Mouse (Mus musculus): ENCODE data around the gene Tor2a. TPM values are rescaled to one million over a fixed set of nuclear protein-coding genes. Genes with fewer than 3 reads are reported as not detected.

Gene Tor2a
- polyA plus RNA-seq, 1 experiment from 2014 or later: 35.9 TPM

DNA sequence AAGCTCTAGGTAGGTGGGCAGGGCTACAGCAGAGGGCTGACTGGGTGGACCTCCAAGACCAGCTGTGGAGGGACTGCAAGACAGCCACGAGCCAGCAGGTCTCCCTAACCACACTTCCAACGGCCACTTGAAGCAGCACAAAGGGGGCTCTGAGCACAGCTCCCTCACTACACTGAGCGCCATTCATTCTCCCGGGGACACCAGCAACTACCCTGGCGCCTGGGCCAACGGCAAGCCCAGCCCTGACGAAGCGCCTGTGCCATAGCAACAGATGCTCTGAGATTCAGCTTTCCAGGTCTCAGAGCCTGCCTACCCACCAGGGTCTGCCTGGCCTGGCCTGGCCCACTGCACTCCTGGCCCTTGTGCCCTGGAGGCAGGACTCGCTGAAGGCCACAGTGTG is 38.3 kb upstream of the Tor2a start:
- Histone ChIP-seq H3K9me3 (replicated peaks) (no peaks in the 10 kb centered on the region), H3K4me2 (no peak overlapping the region), H3K9ac (no peak overlapping the region), H3K4me3 (no peak overlapping the region), H3K4me1 (peaks cover 46% of the 10 kb centered on the region), H3K27me3 (replicated peaks) (no peaks in the 10 kb centered on the region), H3K36me3 (no peaks in the 10 kb centered on the region), H3K27ac (no peak overlapping the region)
- no peak for ATAC-seq
- 55% methylated on average over 9 of the region's 9 CpGs for WGBS (ENCODE audit: insufficient replicate concordance)

GRCm38 (mm10) chr2:32720053-32720452 is 37.0 kb upstream of the Tor2a start:
- peaks cover 33% of the 10 kb centered on the region for H3K4me1 ChIP-seq
- H3K27me3 ChIP-seq (replicated peaks): no peaks in the 10 kb centered on the region
- H3K9me3 ChIP-seq (replicated peaks): no peaks in the 10 kb centered on the region
- no peak overlapping the region for H3K4me3 ChIP-seq
- H3K27ac ChIP-seq: no peak overlapping the region
- 83% methylated on average over 3 of the region's 3 CpGs for WGBS (ENCODE audit: insufficient replicate concordance)
- no peak for ATAC-seq
- H3K36me3 ChIP-seq: 0 out of 2 replicates have a peak, but pooled peaks cover 3% of the 10 kb centered on the region
- 0 out of 2 replicates have a peak overlapping the region, but pooled peaks have one; percentile 48 for H3K4me2 ChIP-seq
- no peak overlapping the region for H3K9ac ChIP-seq

DNA sequence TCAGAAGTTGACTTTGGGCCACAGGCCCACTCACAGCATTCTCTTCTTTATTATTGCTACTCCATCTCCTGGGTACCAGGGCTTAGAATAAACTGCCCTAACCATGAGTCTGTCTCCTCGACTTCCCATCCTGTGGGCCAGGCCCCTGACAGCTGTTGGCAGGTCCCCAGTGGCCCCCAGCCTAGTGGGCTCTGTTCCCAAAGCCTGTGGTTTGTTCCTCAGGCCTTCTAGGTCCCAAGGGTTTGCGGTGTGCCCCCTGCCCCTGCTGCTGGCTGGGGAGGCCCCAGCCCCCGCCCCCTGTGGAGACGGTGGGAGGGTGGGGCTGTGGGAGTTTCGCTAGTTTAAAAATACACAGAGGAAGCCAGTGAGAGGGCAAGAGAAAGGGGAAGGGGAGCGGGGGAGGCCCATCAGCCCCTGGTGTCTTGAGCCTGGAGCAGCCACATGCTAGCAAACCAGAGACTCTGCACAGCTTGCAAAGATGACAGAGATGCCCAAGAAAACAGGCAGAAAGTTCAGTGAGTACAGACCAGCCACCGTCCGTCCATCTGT is 36.3 kb upstream of the Tor2a start, which contains the start of gene Sh2d3c:
Gene Sh2d3c, plus strand, starts transcription at position 375 of the 549 bp plus-strand sequence.
- 14% methylated on average over 8 of the region's 8 CpGs for WGBS (ENCODE audit: insufficient replicate concordance)
- no peaks in the 10 kb centered on the region for H3K9me3 ChIP-seq (replicated peaks)
- H3K9ac ChIP-seq: peak within 1 kb of the TSS; percentile 33; the same call in 1 of the 2 replicates
- peak within 1 kb of the TSS; percentile 48 for H3K4me2 ChIP-seq
- peak within 1 kb of the TSS; percentile 26 for H3K4me3 ChIP-seq
- peaks cover 29% of the 10 kb centered on the region for H3K4me1 ChIP-seq
- H3K27me3 ChIP-seq (replicated peaks): no peaks in the 10 kb centered on the region
- peaks cover 10% of the 10 kb centered on the region; the same call in 1 of the 2 replicates for H3K36me3 ChIP-seq
- 0 out of 2 replicates have a peak, but pooled peaks have one; percentile 27 for ATAC-seq
- 0 out of 2 replicates have a peak within 1 kb of the TSS, but pooled peaks have one; percentile 2 for H3K27ac ChIP-seq

DNA sequence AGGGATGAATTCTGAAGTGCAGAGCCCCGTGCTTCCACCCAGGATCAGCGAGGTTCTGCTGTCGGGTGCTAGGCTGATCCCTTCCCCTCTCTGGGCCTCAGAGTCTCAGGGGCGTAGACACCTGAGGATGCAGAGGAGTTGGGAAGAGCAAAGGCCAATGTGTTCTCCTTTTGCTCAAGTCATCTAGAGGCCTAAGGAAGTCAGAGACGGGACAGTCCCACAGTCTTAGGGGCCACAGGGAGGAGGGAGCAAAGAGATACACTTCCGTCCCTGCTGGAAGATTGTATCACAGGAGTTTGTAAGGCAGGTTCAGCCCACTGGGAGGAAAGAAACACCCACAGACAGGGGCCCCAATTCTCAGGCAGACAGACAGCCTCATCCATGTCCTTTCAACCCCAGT is 35.0 kb upstream of the Tor2a start:
- Histone ChIP-seq H3K27me3 (replicated peaks) (no peaks in the 10 kb centered on the region), H3K4me1 (peaks cover 31% of the 10 kb centered on the region), H3K4me3 (peak overlapping the region; percentile 26), H3K27ac (peak overlapping the region; percentile 33; the same call in 1 of the 2 replicates), H3K9ac (0 out of 2 replicates have a peak overlapping the region, but pooled peaks have one; percentile 33), H3K36me3 (peaks cover 10% of the 10 kb centered on the region; the same call in 1 of the 2 replicates), H3K9me3 (replicated peaks) (no peaks in the 10 kb centered on the region), H3K4me2 (peak overlapping the region; percentile 48)
- no peak for ATAC-seq
- 19% methylated on average over 6 of the region's 6 CpGs for WGBS (ENCODE audit: insufficient replicate concordance)

- no peak overlapping the region for H3K4me3 ChIP-seq
- no peak overlapping the region for H3K9ac ChIP-seq
- H3K9me3 ChIP-seq (replicated peaks): no peaks in the 10 kb centered on the region
- 64% methylated on average over 3 of the region's 3 CpGs for WGBS (ENCODE audit: insufficient replicate concordance)
- H3K27ac ChIP-seq: peak overlapping the region; percentile 33; the same call in 1 of the 2 replicates
- H3K4me1 ChIP-seq: peaks cover 36% of the 10 kb centered on the region
- H3K36me3 ChIP-seq: peaks cover 10% of the 10 kb centered on the region; the same call in 1 of the 2 replicates
- peak overlapping the region; percentile 48 for H3K4me2 ChIP-seq
- H3K27me3 ChIP-seq (replicated peaks): no peaks in the 10 kb centered on the region
- ATAC-seq: no peak
These were observed 34.5 kb upstream of the Tor2a start for GRCm38 (mm10) chr2:32722581-32722980.

DNA sequence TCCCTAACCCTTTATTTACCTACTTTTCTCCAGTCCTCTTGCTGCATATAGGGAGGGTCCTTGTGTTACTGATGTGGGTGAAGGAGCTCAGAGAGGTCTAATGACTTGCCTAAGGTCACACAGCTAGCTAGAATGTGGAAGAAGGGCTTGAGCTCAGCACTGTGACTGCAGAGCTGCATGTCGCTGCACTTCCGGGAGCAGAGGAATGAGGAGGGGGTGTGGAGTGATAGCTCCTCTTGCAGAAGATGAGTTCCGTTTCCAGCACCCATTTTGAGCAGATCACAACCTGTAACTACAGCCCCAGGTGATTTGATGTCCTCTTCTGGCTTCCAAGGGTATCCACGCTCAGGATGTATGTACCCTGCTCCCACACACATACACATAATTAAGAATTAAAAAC is 32.9 kb upstream of the Tor2a start:
- Histone ChIP-seq H3K27ac (no peak overlapping the region), H3K36me3 (peaks cover 10% of the 10 kb centered on the region; the same call in 1 of the 2 replicates), H3K9me3 (replicated peaks) (no peaks in the 10 kb centered on the region), H3K4me1 (peaks cover 38% of the 10 kb centered on the region), H3K4me3 (no peak overlapping the region), H3K4me2 (no peak overlapping the region), H3K9ac (no peak overlapping the region), H3K27me3 (replicated peaks) (no peaks in the 10 kb centered on the region)
- ATAC-seq: no peak
- 61% methylated on average over 4 of the region's 4 CpGs for whole genome bisulfite sequencing (ENCODE audit: insufficient replicate concordance)

DNA sequence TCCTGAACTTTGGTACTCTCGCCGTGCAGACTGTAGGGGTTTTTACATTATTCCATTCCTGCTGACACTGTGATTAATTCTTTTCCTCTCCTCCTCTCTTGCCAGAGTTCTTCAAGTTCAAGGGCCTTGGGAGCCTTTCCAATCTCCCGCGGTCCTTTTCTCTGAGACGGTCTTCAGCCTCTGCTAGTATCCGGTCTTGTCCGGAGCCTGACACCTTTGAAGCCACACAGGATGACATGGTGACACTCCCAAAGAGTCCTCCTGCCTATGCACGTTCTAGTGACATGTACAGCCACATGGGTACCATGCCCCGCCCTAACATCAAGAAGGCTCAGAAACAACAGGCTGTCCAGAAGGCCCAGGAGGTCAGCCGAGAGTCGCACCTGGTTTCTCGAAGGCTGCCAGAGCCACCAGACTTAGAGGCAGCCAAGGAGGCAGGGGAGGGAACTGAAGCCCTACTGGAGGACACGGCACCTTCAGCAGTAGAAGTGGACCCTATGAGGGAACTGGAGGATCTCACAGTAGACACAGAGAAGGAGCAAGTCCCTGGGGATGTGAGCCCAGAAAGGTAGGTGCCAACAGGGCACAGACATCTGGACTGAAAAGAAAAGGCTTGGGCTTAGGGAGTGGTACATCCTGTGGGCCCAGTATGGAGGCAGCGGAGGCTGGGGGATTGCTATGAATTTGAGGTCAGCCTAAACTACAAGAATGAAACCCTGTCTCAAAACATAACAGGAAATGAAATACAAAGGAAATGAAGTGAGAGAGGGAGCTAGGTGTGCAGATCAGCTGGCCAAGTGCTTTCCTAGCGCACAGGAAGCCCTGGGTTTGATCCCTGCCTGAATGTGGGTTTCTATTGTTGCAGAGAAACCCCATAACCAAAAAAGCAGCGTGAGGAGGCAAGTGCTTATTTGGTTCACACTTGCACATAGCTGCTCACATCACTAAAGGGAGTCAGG is 31.9 kb upstream of the Tor2a start:
- H3K9me3 ChIP-seq (replicated peaks): no peaks in the 10 kb centered on the region
- no peak overlapping the region for H3K4me3 ChIP-seq
- WGBS (ENCODE audit: insufficient replicate concordance): 74% methylated on average over 16 of the region's 16 CpGs
- no peak for ATAC-seq
- H3K27me3 ChIP-seq (replicated peaks): no peaks in the 10 kb centered on the region
- H3K36me3 ChIP-seq: peaks cover 10% of the 10 kb centered on the region; the same call in 1 of the 2 replicates
- peaks cover 37% of the 10 kb centered on the region for H3K4me1 ChIP-seq
- no peak overlapping the region for H3K9ac ChIP-seq
- no peak overlapping the region for H3K27ac ChIP-seq
- H3K4me2 ChIP-seq: no peak overlapping the region

DNA sequence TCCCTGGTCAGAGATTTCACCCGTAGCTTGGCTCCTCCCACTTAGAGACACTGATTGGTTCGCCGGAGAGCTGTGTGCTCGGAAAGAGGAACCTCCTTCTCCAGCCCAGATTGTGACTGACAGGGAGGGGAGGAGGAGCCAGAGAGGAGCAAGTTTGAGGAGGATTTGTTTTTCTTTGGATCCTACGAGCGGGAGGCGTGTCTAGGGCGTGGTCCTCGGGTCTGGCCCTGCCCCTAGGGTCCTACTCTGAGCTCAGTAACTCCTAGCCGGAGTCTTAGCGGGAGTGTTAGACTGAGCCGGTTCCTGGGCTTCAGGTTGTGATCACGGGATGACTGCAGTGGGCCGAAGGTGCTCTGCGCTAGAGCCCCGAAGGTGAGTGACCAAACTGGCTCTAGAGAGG is 29.6 kb upstream of the Tor2a start:
- H3K27me3 ChIP-seq (replicated peaks): no peaks in the 10 kb centered on the region
- H3K4me3 ChIP-seq: peak overlapping the region; percentile 33
- ATAC-seq: peak; percentile 86
- H3K9ac ChIP-seq: peak overlapping the region; percentile 49; the same call in 1 of the 2 replicates
- H3K9me3 ChIP-seq (replicated peaks): no peaks in the 10 kb centered on the region
- WGBS (ENCODE audit: insufficient replicate concordance): 5% methylated on average over 16 of the region's 16 CpGs
- H3K36me3 ChIP-seq: peaks cover 10% of the 10 kb centered on the region; the same call in 1 of the 2 replicates
- peaks cover 23% of the 10 kb centered on the region for H3K4me1 ChIP-seq
- H3K4me2 ChIP-seq: peak overlapping the region; percentile 57
- H3K27ac ChIP-seq: no peak overlapping the region

DNA sequence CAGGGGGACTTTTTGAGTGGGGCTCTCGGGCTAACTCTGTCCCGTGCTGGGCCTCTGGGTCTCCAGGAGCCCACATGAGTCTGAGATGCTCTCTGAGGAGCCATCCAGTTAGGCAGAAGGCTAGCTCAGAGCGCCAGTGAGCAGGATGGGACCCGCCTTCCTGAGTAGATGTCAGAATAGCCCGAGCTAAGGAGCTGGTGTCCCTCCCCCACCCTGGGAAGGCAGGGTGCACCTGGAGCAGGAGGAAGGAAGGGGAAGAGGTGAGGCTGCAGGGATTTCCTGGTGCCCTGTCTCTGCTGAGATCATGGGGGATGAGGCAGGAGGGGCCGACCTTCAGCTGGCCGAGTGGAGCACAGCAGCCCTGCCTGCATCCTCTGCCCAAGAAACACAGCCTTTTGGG is 28.6 kb upstream of the Tor2a start:
- no peak for ATAC-seq
- Histone ChIP-seq H3K4me3 (no peak overlapping the region), H3K4me2 (peak overlapping the region; percentile 57), H3K36me3 (peaks cover 10% of the 10 kb centered on the region; the same call in 1 of the 2 replicates), H3K4me1 (peaks cover 18% of the 10 kb centered on the region), H3K27me3 (replicated peaks) (no peaks in the 10 kb centered on the region), H3K9me3 (replicated peaks) (no peaks in the 10 kb centered on the region), H3K9ac (no peak overlapping the region), H3K27ac (no peak overlapping the region)
- WGBS (ENCODE audit: insufficient replicate concordance): 50% methylated on average over 7 of the region's 7 CpGs

- no peak for ATAC-seq
- peaks cover 10% of the 10 kb centered on the region; the same call in 1 of the 2 replicates for H3K36me3 ChIP-seq
- H3K4me2 ChIP-seq: no peak overlapping the region; the same call in 1 of the 2 replicates
- H3K27me3 ChIP-seq (replicated peaks): no peaks in the 10 kb centered on the region
- H3K27ac ChIP-seq: 0 out of 2 replicates have a peak overlapping the region, but pooled peaks have one; percentile 5
- no peaks in the 10 kb centered on the region for H3K9me3 ChIP-seq (replicated peaks)
- H3K9ac ChIP-seq: no peak overlapping the region
- peaks cover 21% of the 10 kb centered on the region for H3K4me1 ChIP-seq
- WGBS (ENCODE audit: insufficient replicate concordance): 68% methylated on average over 4 of the region's 4 CpGs
- H3K4me3 ChIP-seq: no peak overlapping the region
These were observed 27.5 kb upstream of the Tor2a start for GRCm38 (mm10) chr2:32729547-32729946.

GRCm38 (mm10) chr2:32730854-32731253 is 26.2 kb upstream of the Tor2a start:
- H3K27me3 ChIP-seq (replicated peaks): no peaks in the 10 kb centered on the region
- H3K4me2 ChIP-seq: no peak overlapping the region; the same call in 1 of the 2 replicates
- no peak overlapping the region for H3K4me3 ChIP-seq
- no peaks in the 10 kb centered on the region for H3K9me3 ChIP-seq (replicated peaks)
- no peak for ATAC-seq
- H3K36me3 ChIP-seq: no peaks in the 10 kb centered on the region
- 51% methylated on average over 11 of the region's 11 CpGs for WGBS (ENCODE audit: insufficient replicate concordance)
- H3K27ac ChIP-seq: 0 out of 2 replicates have a peak overlapping the region, but pooled peaks have one; percentile 51
- H3K9ac ChIP-seq: no peak overlapping the region
- peaks cover 34% of the 10 kb centered on the region for H3K4me1 ChIP-seq
